Mouse (Mus musculus) G1E (cell line): ENCODE measurements around the gene Fut7.

ENCODE experiments used
- CTCF ChIP-seq: IDR thresholded peaks from 2 replicates; pipeline ENCODE4 v1.5.1; 2012; ENCODE audit warnings: low read depth, low read length, inconsistent platforms, mixed read lengths
- GATA1 ChIP-seq: IDR thresholded peaks from 2 replicates; pipeline ENCODE4 v1.6.1; 2012; ENCODE audit warnings: borderline replicate concordance, low read length, inconsistent platforms, mixed read lengths
- GATA2 ChIP-seq: IDR thresholded peaks from 2 replicates; pipeline ENCODE4 v1.6.1; 2012; ENCODE audit warnings: low read depth, low read length, inconsistent platforms, borderline replicate concordance
- POLR2AphosphoS5 ChIP-seq: IDR thresholded peaks from 2 replicates; pipeline ENCODE4 v1.6.1; 2012; ENCODE audit warnings: low read depth, low read length, inconsistent platforms; ENCODE audit not compliant: insufficient replicate concordance

GRCm38 (mm10) chr2:25458911-25459310 is 35.8 kb downstream of the Fut7 start:
- TF ChIP-seq CTCF (no peak), POLR2AphosphoS5 (no peak), GATA2 (no peak), GATA1 (no peak)
